Mouse (Mus musculus) limb, embryonic 15.5 days (tissue): ENCODE data around the gene Ubiad1. TPM values are rescaled to one million over a fixed set of nuclear protein-coding genes. Genes with fewer than 3 reads are reported as not detected.
A peak's percentile ranks its signal among the peaks of the same experiment; 100 is the strongest.

Source experiments
- ATAC-seq: fragments of 200-750 bp; cut with Nextera tagmentation; 2 replicates; pipeline ENCODE4 v1.8.0; 2017; ENCODE audit warnings: low read depth, moderate TSS enrichment; ENCODE audit not compliant: insufficient number of reproducible peaks, low FRiP score, low TSS enrichment
- H3K27ac ChIP-seq: fragments of 300-500 bp; sonication (generic); 2 replicates; pipeline ENCODE4 v1.5.1; 2015; ENCODE audit warnings: moderate library complexity, mild to moderate bottlenecking, inconsistent platforms
- H3K27me3 ChIP-seq: fragments of 300-500 bp; sonication (generic); 2 replicates; pipeline ENCODE4 v1.6.1; 2015; ENCODE audit warnings: inconsistent platforms
- H3K36me3 ChIP-seq: fragments of 300-500 bp; sonication (generic); 2 replicates; pipeline ENCODE4 v1.6.1; 2015; ENCODE audit warnings: inconsistent platforms
- H3K4me1 ChIP-seq: fragments of 300-500 bp; sonication (generic); 2 replicates; pipeline ENCODE4 v1.6.1; 2015; ENCODE audit warnings: inconsistent platforms
- H3K4me2 ChIP-seq: fragments of 300-500 bp; sonication (generic); 2 replicates; pipeline ENCODE4 v1.6.1; 2015; ENCODE audit warnings: mild to moderate bottlenecking, inconsistent platforms
- H3K4me3 ChIP-seq: fragments of 300-500 bp; sonication (generic); 2 replicates; pipeline ENCODE4 v1.5.1; 2015; ENCODE audit warnings: mild to moderate bottlenecking, inconsistent platforms
- H3K9ac ChIP-seq: fragments of 300-500 bp; sonication (generic); 2 replicates; pipeline ENCODE4 v1.6.1; 2015; ENCODE audit warnings: inconsistent platforms
- H3K9me3 ChIP-seq: fragments of 300-500 bp; sonication (generic); 2 replicates; pipeline ENCODE4 v1.6.1; 2016; ENCODE audit warnings: inconsistent platforms
- WGBS: fragments of 180-500 bp; shearing (Covaris S2); methylation state at CpG from one replicate; pipeline ENCODE4 v1.1.7; 2015; 5-methylcytosine and 5-hydroxymethylcytosine counted together
- polyA plus RNA-seq: library from polyadenylated mRNA; unstranded; fragments of >200 nt; fragmentation: Nextera tagmentation; extraction: Ambion mirVana; gene quantifications from 2 replicates; pipeline ENCODE4 v1.2.1, GENCODE M21; 2015

Gene Ubiad1
- polyA plus RNA-seq, 1 experiment from 2014 or later: 19.4 TPM

GRCm38 (mm10) chr4:148448179-148448852 is 3.7 kb upstream of the Ubiad1 start, which contains the start of gene Mtor:
TSS of gene Mtor (plus strand) at chr4:148448611.
- H3K27ac ChIP-seq: peak within 1 kb of the TSS; percentile 61
- no peaks in the 10 kb centered on the region for H3K9me3 ChIP-seq
- ATAC-seq: peak; percentile 97
- H3K4me1 ChIP-seq: peaks cover 25% of the 10 kb centered on the region
- under 1% methylated on average over 56 of the region's 56 CpGs for WGBS
- peak within 1 kb of the TSS; percentile 99 for H3K4me3 ChIP-seq
- peak within 1 kb of the TSS; percentile 78 for H3K4me2 ChIP-seq
- peaks cover 13% of the 10 kb centered on the region for H3K36me3 ChIP-seq
- no peaks in the 10 kb centered on the region for H3K27me3 ChIP-seq
- peak within 1 kb of the TSS; percentile 83 for H3K9ac ChIP-seq

GRCm38 (mm10) chr4:148442598-148442997 is 2.0 kb downstream of the Ubiad1 start:
- H3K4me2 ChIP-seq: no peak overlapping the region
- ATAC-seq: no peak
- H3K4me3 ChIP-seq: no peak overlapping the region
- no peaks in the 10 kb centered on the region for H3K9me3 ChIP-seq
- H3K9ac ChIP-seq: no peak overlapping the region
- H3K4me1 ChIP-seq: peaks cover 14% of the 10 kb centered on the region
- H3K27ac ChIP-seq: no peak overlapping the region
- WGBS: 94% methylated on average over 7 of the region's 7 CpGs
- 0 out of 2 replicates have a peak, but pooled peaks cover 3% of the 10 kb centered on the region for H3K36me3 ChIP-seq
- no peaks in the 10 kb centered on the region for H3K27me3 ChIP-seq

- H3K36me3 ChIP-seq: 0 out of 2 replicates have a peak, but pooled peaks cover 3% of the 10 kb centered on the region
- H3K27ac ChIP-seq: no peak overlapping the region
- ATAC-seq: no peak
- H3K27me3 ChIP-seq: no peaks in the 10 kb centered on the region
- no peaks in the 10 kb centered on the region for H3K9me3 ChIP-seq
- no peak overlapping the region for H3K4me3 ChIP-seq
- WGBS: 87% methylated on average over 5 of the region's 5 CpGs
- H3K4me2 ChIP-seq: no peak overlapping the region
- no peak overlapping the region for H3K9ac ChIP-seq
- H3K4me1 ChIP-seq: peaks cover 13% of the 10 kb centered on the region
Measured at GRCm38 (mm10) chr4:148441931-148442330, 2.6 kb downstream of the Ubiad1 start.

- no peak overlapping the region for H3K4me2 ChIP-seq
- H3K27ac ChIP-seq: no peak overlapping the region
- H3K4me1 ChIP-seq: no peaks in the 10 kb centered on the region
- H3K36me3 ChIP-seq: peaks cover 30% of the 10 kb centered on the region; the same call in 1 of the 2 replicates
- no peak overlapping the region for H3K4me3 ChIP-seq
- WGBS: 65% methylated on average over 6 of the region's 6 CpGs
- H3K27me3 ChIP-seq: no peaks in the 10 kb centered on the region
- ATAC-seq: no peak
- no peak overlapping the region for H3K9ac ChIP-seq
- H3K9me3 ChIP-seq: no peaks in the 10 kb centered on the region
Measured at GRCm38 (mm10) chr4:148435657-148436330, 8.8 kb downstream of the Ubiad1 start.

GRCm38 (mm10) chr4:148435106-148435505 is 9.5 kb downstream of the Ubiad1 start:
- WGBS: 83% methylated on average over 3 of the region's 3 CpGs
- no peaks in the 10 kb centered on the region for H3K27me3 ChIP-seq
- H3K9me3 ChIP-seq: no peaks in the 10 kb centered on the region
- no peak overlapping the region for H3K4me3 ChIP-seq
- H3K4me1 ChIP-seq: no peaks in the 10 kb centered on the region
- H3K9ac ChIP-seq: no peak overlapping the region
- peaks cover 30% of the 10 kb centered on the region; the same call in 1 of the 2 replicates for H3K36me3 ChIP-seq
- ATAC-seq: no peak
- H3K27ac ChIP-seq: no peak overlapping the region
- H3K4me2 ChIP-seq: no peak overlapping the region

GRCm38 (mm10) chr4:148434554-148434953 is 10.0 kb downstream of the Ubiad1 start:
- peaks cover 30% of the 10 kb centered on the region; the same call in 1 of the 2 replicates for H3K36me3 ChIP-seq
- no peak overlapping the region for H3K27ac ChIP-seq
- H3K9ac ChIP-seq: no peak overlapping the region
- no peak for ATAC-seq
- no peaks in the 10 kb centered on the region for H3K9me3 ChIP-seq
- 77% methylated on average over 4 of the region's 4 CpGs for WGBS
- H3K4me2 ChIP-seq: no peak overlapping the region
- H3K27me3 ChIP-seq: no peaks in the 10 kb centered on the region
- no peaks in the 10 kb centered on the region for H3K4me1 ChIP-seq
- H3K4me3 ChIP-seq: no peak overlapping the region

- Histone ChIP-seq H3K27me3 (no peaks in the 10 kb centered on the region), H3K4me1 (no peaks in the 10 kb centered on the region), H3K27ac (no peak overlapping the region), H3K9me3 (no peaks in the 10 kb centered on the region), H3K9ac (no peak overlapping the region), H3K4me3 (no peak overlapping the region), H3K4me2 (no peak overlapping the region), H3K36me3 (peaks cover 30% of the 10 kb centered on the region; the same call in 1 of the 2 replicates)
- ATAC-seq: no peak
- WGBS: 74% methylated on average over 5 of the region's 5 CpGs
Measured at GRCm38 (mm10) chr4:148433813-148434212, 10.8 kb downstream of the Ubiad1 start.

GRCm38 (mm10) chr4:148433336-148433735 is 11.2 kb downstream of the Ubiad1 start:
- H3K9me3 ChIP-seq: no peaks in the 10 kb centered on the region
- no peak overlapping the region for H3K4me3 ChIP-seq
- H3K27me3 ChIP-seq: no peaks in the 10 kb centered on the region
- ATAC-seq: no peak
- H3K27ac ChIP-seq: no peak overlapping the region
- 69% methylated on average over 18 of the region's 18 CpGs for WGBS
- H3K36me3 ChIP-seq: peaks cover 27% of the 10 kb centered on the region; the same call in 1 of the 2 replicates
- H3K4me1 ChIP-seq: no peaks in the 10 kb centered on the region
- no peak overlapping the region for H3K4me2 ChIP-seq
- no peak overlapping the region for H3K9ac ChIP-seq

- Histone ChIP-seq H3K27ac (no peak overlapping the region), H3K9me3 (no peaks in the 10 kb centered on the region), H3K36me3 (peaks cover 27% of the 10 kb centered on the region; the same call in 1 of the 2 replicates), H3K9ac (no peak overlapping the region), H3K27me3 (no peaks in the 10 kb centered on the region), H3K4me1 (no peaks in the 10 kb centered on the region), H3K4me2 (no peak overlapping the region), H3K4me3 (no peak overlapping the region)
- no peak for ATAC-seq
- 84% methylated on average over 4 of the region's 4 CpGs for WGBS
Measured at GRCm38 (mm10) chr4:148432488-148432887, 12.1 kb downstream of the Ubiad1 start.

- Histone ChIP-seq H3K36me3 (peaks cover 22% of the 10 kb centered on the region; the same call in 1 of the 2 replicates), H3K9me3 (no peaks in the 10 kb centered on the region), H3K27ac (no peak overlapping the region), H3K4me2 (no peak overlapping the region), H3K4me1 (no peaks in the 10 kb centered on the region), H3K4me3 (no peak overlapping the region), H3K27me3 (no peaks in the 10 kb centered on the region), H3K9ac (no peak overlapping the region)
- no peak for ATAC-seq
- 66% methylated on average over 11 of the region's 11 CpGs for WGBS
Measured at GRCm38 (mm10) chr4:148430880-148431519, 13.6 kb downstream of the Ubiad1 start.

GRCm38 (mm10) chr4:148429686-148430085 is 14.9 kb downstream of the Ubiad1 start:
- Histone ChIP-seq H3K27me3 (no peaks in the 10 kb centered on the region), H3K27ac (no peak overlapping the region), H3K9ac (no peak overlapping the region), H3K4me2 (no peak overlapping the region), H3K4me1 (no peaks in the 10 kb centered on the region), H3K9me3 (no peaks in the 10 kb centered on the region), H3K4me3 (no peak overlapping the region), H3K36me3 (peaks cover 9% of the 10 kb centered on the region; the same call in 1 of the 2 replicates)
- WGBS: 22% methylated on average over 6 of the region's 6 CpGs
- ATAC-seq: no peak

- ATAC-seq: no peak
- Histone ChIP-seq H3K36me3 (0 out of 2 replicates have a peak, but pooled peaks cover 4% of the 10 kb centered on the region), H3K4me2 (no peak overlapping the region), H3K27ac (no peak overlapping the region), H3K9ac (no peak overlapping the region), H3K4me1 (no peaks in the 10 kb centered on the region), H3K4me3 (no peak overlapping the region), H3K27me3 (no peaks in the 10 kb centered on the region), H3K9me3 (no peaks in the 10 kb centered on the region)
- 84% methylated on average over 11 of the region's 11 CpGs for WGBS
Measured at GRCm38 (mm10) chr4:148429121-148429520, 15.4 kb downstream of the Ubiad1 start.
